Mouse (Mus musculus) c-Kit-positive CD71-negative TER-119-negative erythroid progenitor cells, embryonic 14.5 days (primary cell): ENCODE results near the gene Pllp.

Experiments used
- DNase-seq: peaks from one replicate; pipeline ENCODE4 v3.0.0-alpha.2; 2013; ENCODE audit warnings: low read depth

Pllp gene

GRCm38 (mm10) chr8:94695994-94696384 is at the start of gene Pllp:
TSS of gene Pllp (minus strand) at chr8:94696278.
- DNase-seq: no peak

GRCm38 (mm10) chr8:94745476-94746184 is 49.6 kb upstream of the Pllp start, which contains the start of gene Ccl22:
TSS of gene Ccl22 (plus strand) at chr8:94745590.
- no peak for DNase-seq

DNA sequence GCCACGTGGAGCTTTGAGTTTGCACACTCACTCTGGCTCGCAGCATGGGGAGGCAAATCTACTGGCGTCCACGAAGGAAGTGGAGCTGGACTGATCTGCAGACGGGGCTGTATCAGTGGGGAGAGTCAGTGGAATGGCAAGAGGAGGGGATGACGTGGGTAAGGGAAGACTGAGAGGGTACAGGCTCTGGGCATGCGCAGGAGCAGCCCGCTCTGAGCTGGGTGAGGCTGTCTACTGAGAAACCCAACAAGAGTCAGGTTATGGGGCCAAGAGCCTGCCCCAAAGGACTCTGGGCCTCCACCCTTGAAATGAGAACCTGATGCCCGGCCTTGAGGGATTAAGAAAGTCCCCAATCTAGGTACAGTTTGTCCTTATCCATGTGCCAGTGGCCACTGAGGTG is 48.9 kb upstream of the Pllp start:
- no peak for DNase-seq

DNA sequence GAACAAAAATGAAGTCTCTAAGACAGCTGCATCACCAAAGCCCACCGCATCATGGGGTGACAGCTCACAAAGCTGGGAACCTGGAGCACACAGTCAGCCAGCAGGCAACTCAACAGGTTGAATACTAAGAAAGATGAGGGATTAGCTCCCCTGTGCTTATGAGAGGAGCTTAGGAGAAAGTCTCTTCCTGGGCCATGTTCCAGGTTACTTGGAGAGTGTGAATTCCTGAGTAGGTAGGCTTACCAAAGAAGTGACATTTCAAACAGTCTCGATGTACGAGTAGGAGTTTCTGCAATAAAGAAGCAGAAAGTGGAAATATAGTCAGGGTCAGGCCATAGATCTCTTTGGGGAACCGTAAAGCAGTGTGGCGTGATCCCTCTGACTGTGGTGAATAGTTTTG is 48.4 kb upstream of the Pllp start:
- DNase-seq: no peak

DNA sequence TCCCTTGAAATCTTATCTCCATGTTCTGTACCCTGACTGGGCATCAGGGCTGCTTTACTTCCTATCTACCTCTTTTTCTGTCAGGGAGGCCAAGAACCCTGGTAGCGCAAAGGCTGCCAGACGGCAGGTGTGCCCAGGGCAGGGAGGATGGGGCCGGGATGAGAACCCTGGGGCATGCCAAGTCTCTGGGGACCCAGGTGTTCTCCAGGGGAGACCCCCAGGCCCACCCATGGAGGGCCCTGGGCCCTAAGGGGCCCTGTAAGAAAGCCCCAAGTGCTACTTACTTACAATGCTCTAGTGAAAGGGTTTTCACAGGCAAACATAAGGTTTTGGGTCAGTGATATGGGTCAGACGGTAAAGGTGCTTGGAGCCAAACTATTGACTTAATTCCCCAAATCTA is 45.6 kb upstream of the Pllp start:
- DNase-seq: no peak

GRCm38 (mm10) chr8:94740591-94740990 is 44.5 kb upstream of the Pllp start:
- no peak for DNase-seq

DNA sequence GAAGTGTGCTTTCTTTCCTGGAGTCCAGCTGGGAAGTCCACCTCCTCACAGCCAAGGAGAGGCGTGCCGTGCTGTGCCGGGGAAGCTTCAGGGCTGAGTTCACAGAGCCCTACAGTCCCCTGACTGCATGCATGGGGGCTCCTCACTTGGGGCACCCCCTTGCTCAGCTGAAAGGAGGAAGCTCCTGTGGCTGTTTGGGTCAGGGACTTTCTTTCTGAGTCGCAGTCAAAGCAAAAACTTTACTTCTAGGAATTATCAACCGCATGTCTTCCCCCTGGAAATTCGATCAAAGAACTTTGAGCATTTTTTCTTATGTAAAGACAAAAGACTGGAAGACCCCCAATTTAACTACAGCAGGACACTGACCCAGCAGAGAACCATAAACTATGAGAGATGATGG is 43.8 kb upstream of the Pllp start:
- no peak for DNase-seq

- DNase-seq: no peak
Measured at GRCm38 (mm10) chr8:94735426-94736094, 39.5 kb upstream of the Pllp start.

DNA sequence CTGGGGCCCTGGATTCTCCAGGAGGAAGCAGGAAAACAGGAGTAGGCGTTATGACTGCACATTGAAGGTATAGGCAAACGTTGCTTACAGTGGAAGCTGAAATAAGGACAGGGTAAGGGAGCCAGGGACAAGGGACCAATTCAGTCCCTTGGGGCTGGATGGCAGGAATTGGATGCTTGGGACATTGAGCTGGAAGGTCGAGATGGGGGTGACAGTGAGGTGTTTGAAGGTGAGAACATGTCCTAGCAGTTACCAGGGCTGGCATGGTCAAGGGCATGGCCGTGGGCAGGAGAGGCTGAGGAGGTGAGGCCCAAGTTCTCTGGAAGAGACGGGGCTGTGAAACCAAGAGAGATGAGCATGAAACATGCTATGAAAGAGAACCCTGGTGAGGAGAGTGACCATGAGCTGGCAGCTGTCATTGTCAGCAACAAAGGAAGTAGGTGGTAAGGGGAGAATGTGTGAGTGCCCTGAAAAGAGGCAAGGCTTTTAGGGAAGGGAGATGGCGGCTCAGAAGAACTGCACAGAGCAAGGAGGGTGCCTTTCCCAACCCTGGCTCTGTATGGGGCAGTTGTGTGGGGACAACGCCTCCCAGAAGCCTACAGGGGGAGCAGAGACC is 38.8 kb upstream of the Pllp start:
- no peak for DNase-seq

DNA sequence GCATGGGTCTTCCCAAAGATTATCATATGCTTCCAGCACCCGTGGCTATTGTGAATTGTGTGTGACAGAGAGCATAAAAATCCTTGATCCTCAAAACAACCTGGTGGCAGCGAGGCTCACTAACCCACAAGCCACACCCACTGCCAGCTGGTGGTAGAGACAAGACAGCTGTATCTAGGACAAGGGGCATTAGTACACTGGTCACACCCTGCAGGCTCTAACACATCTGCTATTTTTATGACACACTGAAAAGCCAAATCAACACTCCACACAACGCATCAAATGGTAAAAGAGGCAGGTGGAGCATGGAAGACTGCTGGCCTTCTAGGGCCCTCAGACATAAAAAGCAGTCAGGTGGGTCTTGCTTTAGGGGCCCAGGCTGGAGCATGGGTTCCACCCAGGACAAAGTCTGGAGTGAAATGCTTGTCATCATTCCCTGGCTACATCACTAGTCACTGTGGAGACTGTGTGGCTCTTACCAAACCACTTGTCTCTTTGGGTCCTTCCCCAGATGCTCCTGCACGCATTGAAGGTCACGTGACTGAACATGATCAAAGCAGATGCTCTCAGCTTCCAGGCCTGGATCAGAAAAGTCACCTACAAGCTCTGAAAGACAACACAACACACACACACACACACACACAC is 37.9 kb upstream of the Pllp start:
- peak; percentile 26 for DNase-seq

- DNase-seq: no peak
Measured at GRCm38 (mm10) chr8:94729301-94729700, 33.2 kb upstream of the Pllp start.

DNA sequence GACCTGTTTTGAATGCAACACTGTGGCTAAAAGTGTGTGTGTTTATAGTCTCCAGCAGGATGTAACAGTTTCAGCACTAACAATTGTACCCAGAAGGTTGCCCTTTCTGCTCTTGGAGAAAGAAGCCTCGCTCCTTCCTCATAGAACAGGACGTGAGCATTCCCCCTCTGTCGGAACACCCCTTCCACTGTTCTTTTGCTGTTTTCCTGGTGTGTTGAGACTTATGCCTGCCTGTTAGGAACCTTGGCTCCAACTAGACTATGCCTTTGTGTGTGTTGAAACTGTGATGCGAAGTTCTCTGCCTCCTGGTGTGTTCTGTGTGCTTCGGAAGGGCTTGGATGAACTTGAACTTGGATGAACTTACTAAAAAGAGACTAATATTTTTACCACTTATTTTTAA is 29.9 kb upstream of the Pllp start:
- DNase-seq: no peak

DNA sequence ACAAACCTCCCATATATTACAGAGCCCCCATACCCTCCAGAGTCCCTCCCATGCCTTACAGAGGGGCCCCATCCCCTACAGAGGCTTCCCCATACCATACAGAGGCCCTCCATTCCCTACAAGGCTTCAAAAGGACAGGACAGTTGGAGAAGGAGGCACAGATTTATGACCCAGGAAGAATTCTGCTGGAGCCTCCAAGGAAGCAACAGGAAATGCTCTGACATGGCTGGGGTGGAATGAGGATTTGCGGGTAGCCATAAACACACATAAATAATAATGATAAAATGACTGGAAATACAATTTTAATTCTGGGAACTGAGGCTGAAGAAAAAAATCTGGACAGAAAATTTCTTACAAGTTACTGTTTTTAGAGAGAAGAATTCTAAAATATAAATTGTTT is 20.8 kb upstream of the Pllp start:
- DNase-seq: no peak

- DNase-seq: no peak
Measured at GRCm38 (mm10) chr8:94715871-94716270, 19.8 kb upstream of the Pllp start.

GRCm38 (mm10) chr8:94714556-94714955 is 18.5 kb upstream of the Pllp start:
- DNase-seq: no peak

DNA sequence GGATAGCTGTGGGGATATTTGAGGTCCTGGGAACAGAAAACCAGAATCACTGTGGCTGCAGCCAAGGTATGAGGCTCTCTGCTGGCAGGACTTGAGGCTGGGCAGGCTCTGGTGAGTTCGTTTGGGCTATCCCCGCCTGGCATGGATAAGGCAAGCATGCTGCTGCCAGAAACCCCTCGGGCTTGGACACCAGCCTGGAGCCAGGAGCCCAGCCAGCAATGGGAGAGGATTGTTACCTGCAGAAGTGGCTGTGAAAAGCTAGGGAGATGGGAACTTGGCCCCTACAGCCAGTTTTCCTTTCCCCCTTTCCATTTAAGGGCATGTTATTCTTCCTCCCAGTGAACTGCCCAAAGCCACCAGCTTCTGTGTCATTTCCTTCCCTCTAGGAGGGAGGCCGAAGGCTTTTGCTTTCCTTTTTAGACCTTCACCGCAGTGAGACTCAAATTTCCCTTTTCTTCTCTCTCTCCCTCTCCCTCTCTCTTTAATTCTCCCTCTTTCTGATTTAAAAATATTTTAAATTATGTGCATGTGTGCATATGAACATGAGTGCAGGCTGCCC is 15.2 kb upstream of the Pllp start:
- no peak for DNase-seq

DNA sequence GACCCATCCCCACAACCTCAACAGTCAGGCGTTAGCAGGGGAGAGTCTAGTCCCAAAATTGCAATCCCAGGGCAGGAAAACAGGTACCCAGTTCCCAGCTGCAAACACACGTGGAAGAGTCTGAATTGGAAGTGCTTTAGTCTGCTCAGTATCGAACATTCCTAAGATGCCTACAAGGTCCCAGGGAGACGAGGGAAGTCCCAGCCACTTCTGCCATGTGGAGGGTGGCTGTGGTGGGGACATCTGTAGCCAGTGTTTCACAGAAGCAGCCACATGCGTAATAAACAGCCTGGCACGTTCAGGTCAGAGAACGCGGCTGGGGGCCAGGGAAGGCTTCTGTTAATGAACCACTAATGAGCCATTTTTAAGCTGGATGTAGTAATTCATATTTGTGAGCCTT is 14.3 kb upstream of the Pllp start:
- DNase-seq: no peak

GRCm38 (mm10) chr8:94706732-94707395 is 10.8 kb upstream of the Pllp start:
- no peak for DNase-seq

DNA sequence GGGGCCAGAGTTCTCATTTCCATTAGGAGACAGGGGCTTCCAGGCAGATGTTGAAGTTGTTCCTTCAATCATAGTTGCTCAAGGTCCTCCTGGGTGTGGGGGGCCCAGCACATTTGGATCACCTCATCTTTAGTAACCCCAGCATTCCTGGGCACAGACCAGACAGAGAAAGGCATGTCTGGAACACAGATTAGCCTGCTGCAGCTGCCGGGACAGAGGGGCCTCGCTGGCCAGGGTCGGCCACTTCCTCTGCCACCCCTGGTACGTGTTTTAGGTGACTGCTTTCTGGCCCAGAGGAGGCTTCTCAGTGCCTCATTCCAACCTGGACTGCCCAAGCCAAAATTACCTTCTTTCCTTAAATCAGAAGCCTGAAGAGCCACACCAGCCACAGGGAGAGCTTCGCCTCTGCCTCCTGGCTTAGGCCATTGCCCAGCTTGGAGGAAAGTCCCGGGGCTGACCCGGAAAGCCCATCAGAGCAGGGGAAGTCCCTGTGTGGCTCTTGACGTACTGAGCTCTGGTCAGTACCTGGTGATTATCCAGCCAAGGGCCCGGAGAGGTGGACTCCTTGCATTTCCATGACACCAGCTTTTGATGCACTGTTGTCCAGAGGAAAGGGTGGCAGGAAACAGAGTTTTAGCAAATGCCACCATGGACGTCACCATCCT is 9.6 kb upstream of the Pllp start:
- DNase-seq: no peak

DNA sequence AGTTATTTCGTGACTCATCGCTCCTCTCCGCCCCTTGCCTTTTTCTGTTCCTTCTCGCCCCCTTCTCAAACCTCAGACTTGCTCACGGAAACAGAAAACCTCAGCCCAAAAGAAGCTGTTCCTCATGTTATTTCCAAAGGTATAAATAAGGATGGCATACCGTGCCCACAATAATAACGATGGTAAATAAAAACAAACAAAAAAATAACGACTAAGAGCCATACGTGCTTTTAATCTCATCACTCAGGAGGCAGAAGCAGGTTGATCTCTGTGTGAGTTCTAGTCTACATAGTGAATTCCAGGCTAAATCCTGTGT is 8.5 kb upstream of the Pllp start:
- no peak for DNase-seq

GRCm38 (mm10) chr8:94703972-94704668 is 8.0 kb upstream of the Pllp start:
- peak; percentile 98 for DNase-seq
